Mouse (Mus musculus): ENCODE results near the gene Kcnn1. TPM values are rescaled to one million over a fixed set of nuclear protein-coding genes. Genes with fewer than 3 reads are reported as not detected.
A peak's percentile ranks its signal among the peaks of the same experiment; 100 is the strongest.

Kcnn1 gene
- polyA plus RNA-seq, 1 experiment, result 0.65 TPM

DNA sequence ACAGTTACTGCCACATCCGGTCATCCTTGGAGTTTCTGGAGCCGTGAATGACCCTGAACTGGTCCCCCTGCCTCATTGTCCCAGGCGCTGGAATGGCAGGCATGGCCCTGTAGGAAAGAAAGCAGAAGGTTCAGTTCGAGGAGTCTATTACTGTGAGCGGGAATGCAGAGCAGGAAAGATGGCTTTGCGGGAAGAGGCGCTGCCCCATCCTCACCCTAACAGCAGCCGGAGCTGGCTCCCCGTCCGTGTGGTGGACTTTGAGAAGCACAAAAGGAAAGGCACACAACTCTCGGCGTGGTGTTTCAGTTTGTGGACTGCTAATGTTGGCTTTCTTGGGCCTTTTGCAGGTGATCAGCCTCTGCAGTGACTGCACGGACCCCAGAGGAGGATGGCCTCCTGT lies 11.4 kb upstream of the Kcnn1 start:
- no peaks in the 10 kb centered on the region for H3K4me1 ChIP-seq (ENCODE audit: control insufficient read depth, insufficient read depth, insufficient read length)
- no peak for TF ChIP-seq POLR2A (IDR thresholded peaks at IDR 0.05; ENCODE audit: low read depth, low read length)
- no peak for TF ChIP-seq CTCF (IDR thresholded peaks at IDR 0.05; ENCODE audit: extremely low read depth, insufficient read depth, insufficient read length, insufficient replicate concordance)
- no peak overlapping the region for H3K27ac ChIP-seq (ENCODE audit: insufficient read depth, low read length)
- H3K4me3 ChIP-seq (ENCODE audit: extremely low read depth, insufficient read depth, insufficient read length), result no peak overlapping the region
- H3K36me3 ChIP-seq (ENCODE audit: control insufficient read depth, insufficient read depth, low read length), result no peaks in the 10 kb centered on the region
- WGBS, result 94% methylated on average over 13 of the region's 13 CpGs
- DNase-seq (ENCODE audit: low read depth in 1 of 2, low spot score in 2 of 2), result no peak
- H3K27me3 ChIP-seq (ENCODE audit: control insufficient read depth, insufficient read depth, low read length), result no peaks in the 10 kb centered on the region

DNA sequence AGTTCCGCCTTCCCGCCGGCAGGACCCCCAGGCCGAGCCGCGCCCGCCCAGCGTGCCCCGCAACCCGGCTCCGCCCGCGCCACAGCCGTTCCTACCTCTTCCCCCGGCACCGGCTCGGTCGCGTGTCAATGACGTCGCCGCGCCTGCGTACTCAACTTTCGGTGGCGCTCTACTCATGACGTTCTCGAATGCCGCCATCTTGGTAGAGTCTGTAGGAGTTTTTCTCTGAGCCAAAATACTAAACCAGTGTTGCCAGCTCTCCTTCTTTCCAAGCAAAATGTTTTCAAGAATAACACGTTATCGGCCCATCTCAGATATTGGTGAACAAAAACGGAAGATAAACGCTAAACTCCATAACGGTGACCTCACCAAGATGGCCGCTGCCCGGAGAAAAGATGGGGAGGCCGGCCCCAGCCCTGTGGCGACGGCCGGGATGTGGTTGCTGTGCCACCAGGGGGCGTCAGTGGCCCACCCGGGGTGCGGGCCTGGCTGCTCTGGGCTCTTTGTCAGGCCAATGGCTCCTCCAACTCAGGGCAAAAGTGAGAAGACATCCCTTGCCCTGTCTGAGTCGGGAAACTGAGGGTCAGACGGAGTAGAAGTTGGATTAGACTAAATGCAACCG lies 10.4 kb upstream of the Kcnn1 start, which contains the start of gene Ccdc124:
Gene Ccdc124, minus strand, starts transcription at position 572 of the 622 bp plus-strand sequence.
- WGBS, result 2% methylated on average over 43 of the region's 46 CpGs
- no peaks in the 10 kb centered on the region for H3K36me3 ChIP-seq (ENCODE audit: control insufficient read depth, insufficient read depth, low read length)
- peaks cover 6% of the 10 kb centered on the region for H3K4me1 ChIP-seq (ENCODE audit: control insufficient read depth, insufficient read depth, insufficient read length)
- peak within 1 kb of the TSS; percentile 75 for H3K4me3 ChIP-seq (ENCODE audit: extremely low read depth, insufficient read depth, insufficient read length)
- peak; percentile 22 for TF ChIP-seq POLR2A (IDR thresholded peaks at IDR 0.05; ENCODE audit: low read depth, low read length)
- TF ChIP-seq CTCF (IDR thresholded peaks at IDR 0.05; ENCODE audit: extremely low read depth, insufficient read depth, insufficient read length, insufficient replicate concordance), result peak; percentile 95
- no peaks in the 10 kb centered on the region for H3K27me3 ChIP-seq (ENCODE audit: control insufficient read depth, insufficient read depth, low read length)
- peak within 1 kb of the TSS; percentile 69 for H3K27ac ChIP-seq (ENCODE audit: insufficient read depth, low read length)
- DNase-seq (ENCODE audit: low read depth in 1 of 2, low spot score in 2 of 2), result peak; percentile 89 to 91

DNA sequence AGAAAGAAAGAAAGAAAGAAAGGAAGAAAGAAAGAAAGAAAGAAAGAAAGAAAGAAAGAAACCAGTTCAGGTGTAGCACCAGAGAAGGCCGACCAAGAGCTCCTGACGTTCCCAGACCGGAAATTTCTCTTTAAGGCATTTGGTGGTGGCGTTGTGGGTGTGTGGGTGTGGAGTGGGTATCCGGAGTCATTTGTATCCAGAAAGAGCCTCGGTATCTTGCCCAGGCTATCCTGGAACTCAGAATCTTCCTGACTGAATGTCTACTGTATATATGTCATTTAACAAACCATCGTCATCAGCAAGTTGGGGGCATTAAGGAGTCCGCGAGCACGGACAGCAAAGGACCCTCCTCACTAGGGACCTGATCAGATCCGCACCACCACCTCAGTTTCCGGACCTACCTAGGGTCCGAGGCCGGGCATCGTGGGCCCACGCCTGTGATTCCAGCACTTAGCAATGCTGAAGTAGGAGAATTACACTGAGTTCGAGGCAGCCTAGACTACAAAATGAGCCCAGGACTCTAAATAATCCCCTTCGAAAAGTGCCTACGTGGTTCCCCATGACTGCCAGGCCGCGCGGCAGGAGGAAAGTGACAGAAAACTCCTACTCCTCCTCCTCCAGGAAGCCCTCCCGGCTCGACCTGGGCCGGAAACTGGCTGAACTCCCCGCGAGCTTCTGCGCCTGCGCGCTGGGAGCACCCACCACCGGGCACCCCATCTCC lies 9.7 kb upstream of the Kcnn1 start:
- Histone ChIP-seq H3K27me3 (ENCODE audit: control insufficient read depth, insufficient read depth, low read length) (no peaks in the 10 kb centered on the region), H3K4me3 (ENCODE audit: extremely low read depth, insufficient read depth, insufficient read length) (peak overlapping the region; percentile 75), H3K4me1 (ENCODE audit: control insufficient read depth, insufficient read depth, insufficient read length) (peaks cover 12% of the 10 kb centered on the region), H3K27ac (ENCODE audit: insufficient read depth, low read length) (peak overlapping the region; percentile 69), H3K36me3 (ENCODE audit: control insufficient read depth, insufficient read depth, low read length) (no peaks in the 10 kb centered on the region)
- WGBS, result 5% methylated on average over 28 of the region's 31 CpGs
- DNase-seq (ENCODE audit: low read depth in 1 of 2, low spot score in 2 of 2), result no peak
- TF ChIP-seq POLR2A (IDR thresholded peaks at IDR 0.05; ENCODE audit: low read depth, low read length), result no peak

DNA sequence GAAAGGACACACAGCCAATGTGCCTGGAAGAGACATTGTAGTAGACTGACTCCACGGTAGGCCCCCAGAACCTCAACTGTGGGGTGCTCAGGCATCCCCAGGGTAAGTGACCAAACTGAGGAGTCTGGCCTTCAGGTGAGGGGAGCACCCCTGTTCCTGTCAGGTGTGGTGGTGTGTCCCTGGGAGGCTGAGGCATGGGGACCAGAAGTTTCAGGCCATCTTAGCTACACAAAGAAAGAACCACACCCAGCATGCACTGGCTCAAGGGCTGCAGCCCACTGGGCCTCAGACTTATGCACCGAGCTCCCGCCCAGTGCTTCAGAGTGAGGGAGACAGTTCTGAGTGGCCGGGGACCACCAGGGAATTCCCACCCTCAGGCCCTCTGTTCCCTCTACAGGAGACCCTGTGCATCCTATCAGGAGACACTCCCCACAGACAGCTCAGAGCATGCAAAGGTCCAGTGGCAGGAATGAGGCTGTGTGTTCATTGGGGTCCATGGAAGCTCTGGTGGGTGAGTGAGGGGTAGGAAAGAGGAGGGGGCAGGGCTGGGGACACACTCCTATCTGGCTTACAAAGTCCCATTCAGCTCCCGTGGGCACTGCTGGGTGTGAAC lies 8.2 kb upstream of the Kcnn1 start:
- H3K36me3 ChIP-seq (ENCODE audit: control insufficient read depth, insufficient read depth, low read length), result no peaks in the 10 kb centered on the region
- TF ChIP-seq POLR2A (IDR thresholded peaks at IDR 0.05; ENCODE audit: low read depth, low read length), result no peak
- WGBS, result 91% methylated on average over 5 of the region's 5 CpGs
- H3K27me3 ChIP-seq (ENCODE audit: control insufficient read depth, insufficient read depth, low read length), result no peaks in the 10 kb centered on the region
- peaks cover 12% of the 10 kb centered on the region for H3K4me1 ChIP-seq (ENCODE audit: control insufficient read depth, insufficient read depth, insufficient read length)
- DNase-seq (ENCODE audit: low read depth in 1 of 2, low spot score in 2 of 2), result no peak
- no peak overlapping the region for H3K27ac ChIP-seq (ENCODE audit: insufficient read depth, low read length)
- no peak overlapping the region for H3K4me3 ChIP-seq (ENCODE audit: extremely low read depth, insufficient read depth, insufficient read length)

DNA sequence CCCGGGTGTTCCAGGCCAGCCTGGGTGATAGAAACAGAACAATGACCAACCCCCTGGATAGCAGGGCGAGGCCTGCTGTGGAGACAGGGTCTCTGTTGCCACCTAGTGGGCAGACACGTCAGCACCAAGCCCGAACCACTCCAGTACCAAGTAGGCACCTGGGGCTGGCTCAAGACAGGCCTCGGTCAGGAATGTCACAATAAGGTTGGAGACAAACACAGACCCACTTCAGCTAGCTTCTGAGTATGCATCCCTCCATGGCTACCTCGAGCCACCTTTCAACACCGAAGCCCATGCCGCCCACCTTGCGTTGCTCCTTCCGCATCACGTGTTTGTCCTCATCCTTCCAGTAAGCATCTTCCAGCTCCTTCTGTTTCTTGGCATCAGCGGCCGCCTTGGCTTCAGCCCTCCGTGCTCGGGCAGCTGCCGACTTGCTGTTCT lies 6.6 kb upstream of the Kcnn1 start:
- Histone ChIP-seq H3K27ac (ENCODE audit: insufficient read depth, low read length) (no peak overlapping the region), H3K36me3 (ENCODE audit: control insufficient read depth, insufficient read depth, low read length) (no peaks in the 10 kb centered on the region), H3K4me3 (ENCODE audit: extremely low read depth, insufficient read depth, insufficient read length) (no peak overlapping the region), H3K4me1 (ENCODE audit: control insufficient read depth, insufficient read depth, insufficient read length) (peaks cover 21% of the 10 kb centered on the region), H3K27me3 (ENCODE audit: control insufficient read depth, insufficient read depth, low read length) (no peaks in the 10 kb centered on the region)
- WGBS, result 56% methylated on average over 16 of the region's 16 CpGs
- TF ChIP-seq CTCF (IDR thresholded peaks at IDR 0.05; ENCODE audit: extremely low read depth, insufficient read depth, insufficient read length, insufficient replicate concordance) (peak; percentile 93), POLR2A (IDR thresholded peaks at IDR 0.05; ENCODE audit: low read depth, low read length) (no peak)
- peak; percentile 61 to 76 for DNase-seq (ENCODE audit: low read depth in 1 of 2, low spot score in 2 of 2)

DNA sequence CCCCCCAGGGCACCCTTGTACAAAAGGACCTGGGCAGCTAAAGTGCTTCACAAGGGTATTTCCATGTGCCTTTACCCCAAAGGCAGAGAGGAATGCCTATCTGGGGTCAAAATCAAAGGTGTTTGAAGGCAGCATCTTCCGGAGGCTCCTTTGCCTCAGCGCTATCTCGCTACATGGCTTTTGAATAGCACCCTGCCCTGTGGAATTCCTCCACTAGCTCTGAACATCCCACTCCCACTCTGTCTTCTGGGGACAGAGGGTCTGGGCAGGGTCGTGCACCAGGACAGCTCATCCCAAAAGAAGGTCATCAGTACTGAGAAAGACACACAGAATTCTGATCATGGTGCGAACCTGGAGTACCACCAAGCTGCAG lies 6.1 kb upstream of the Kcnn1 start:
- H3K27ac ChIP-seq (ENCODE audit: insufficient read depth, low read length), result no peak overlapping the region
- no peak for TF ChIP-seq POLR2A (IDR thresholded peaks at IDR 0.05; ENCODE audit: low read depth, low read length)
- no peak for TF ChIP-seq CTCF (IDR thresholded peaks at IDR 0.05; ENCODE audit: extremely low read depth, insufficient read depth, insufficient read length, insufficient replicate concordance)
- H3K36me3 ChIP-seq (ENCODE audit: control insufficient read depth, insufficient read depth, low read length), result no peaks in the 10 kb centered on the region
- WGBS, result 52% methylated on average over 5 of the region's 5 CpGs
- H3K4me1 ChIP-seq (ENCODE audit: control insufficient read depth, insufficient read depth, insufficient read length), result peaks cover 23% of the 10 kb centered on the region
- no peak for DNase-seq (ENCODE audit: low read depth in 1 of 2, low spot score in 2 of 2)
- no peak overlapping the region for H3K4me3 ChIP-seq (ENCODE audit: extremely low read depth, insufficient read depth, insufficient read length)
- no peaks in the 10 kb centered on the region for H3K27me3 ChIP-seq (ENCODE audit: control insufficient read depth, insufficient read depth, low read length)
